Mouse (Mus musculus) bone marrow, adult 2 months (tissue): ENCODE data around the gene Ap3d1. TPM values are rescaled to one million over a fixed set of nuclear protein-coding genes. Genes with fewer than 3 reads are reported as not detected.
A peak's percentile ranks its signal among the peaks of the same experiment; 100 is the strongest.

Source experiments
- H3K27ac ChIP-seq: fragments of 200-500 bp; 2 replicates; pipeline ENCODE4 v1.5.1; 2012; ENCODE audit warnings: low read depth, mild to moderate bottlenecking, control low read depth, inconsistent platforms, low read length; ENCODE audit not compliant: control insufficient read depth, poor library complexity, insufficient read depth
- H3K4me1 ChIP-seq: fragments of 200-500 bp; 2 replicates; pipeline ENCODE4 v1.6.1; 2011; ENCODE audit warnings: low read length; ENCODE audit not compliant: control insufficient read depth, insufficient read depth
- H3K4me3 ChIP-seq: fragments of 200-500 bp; replicated peaks from 2 replicates; pipeline ENCODE3; 2011; ENCODE audit warnings: mild to moderate bottlenecking, low read depth, low read length, control low read depth; ENCODE audit not compliant: control insufficient read depth
- CTCF ChIP-seq: fragments of 200-500 bp; IDR thresholded peaks from 2 replicates; pipeline ENCODE4 v1.5.1; 2011; ENCODE audit warnings: low read length, control low read depth; ENCODE audit not compliant: control insufficient read depth, insufficient read depth
- POLR2A ChIP-seq: fragments of 200-500 bp; IDR thresholded peaks from 2 replicates; pipeline ENCODE4 v1.6.1; 2011; ENCODE audit warnings: low read depth, mild to moderate bottlenecking, control low read depth, low read length, borderline replicate concordance; ENCODE audit not compliant: control insufficient read depth
- WGBS: fragments of 180-500 bp; shearing (Covaris S2); methylation state at CpG from one replicate; pipeline ENCODE4 v1.1.7; 2018; 5-methylcytosine and 5-hydroxymethylcytosine counted together
- polyA plus RNA-seq: library from polyadenylated mRNA; stranded (reverse); fragments of >200 nt; gene quantifications from 2 replicates; pipeline ENCODE4 v1.2.4, GENCODE M21; 2011; ENCODE audit warnings: low replicate concordance; ENCODE audit not compliant: missing spikeins, insufficient read depth, insufficient read length

Gene Ap3d1
- polyA plus RNA-seq, 1 experiment = 68.0 TPM

DNA sequence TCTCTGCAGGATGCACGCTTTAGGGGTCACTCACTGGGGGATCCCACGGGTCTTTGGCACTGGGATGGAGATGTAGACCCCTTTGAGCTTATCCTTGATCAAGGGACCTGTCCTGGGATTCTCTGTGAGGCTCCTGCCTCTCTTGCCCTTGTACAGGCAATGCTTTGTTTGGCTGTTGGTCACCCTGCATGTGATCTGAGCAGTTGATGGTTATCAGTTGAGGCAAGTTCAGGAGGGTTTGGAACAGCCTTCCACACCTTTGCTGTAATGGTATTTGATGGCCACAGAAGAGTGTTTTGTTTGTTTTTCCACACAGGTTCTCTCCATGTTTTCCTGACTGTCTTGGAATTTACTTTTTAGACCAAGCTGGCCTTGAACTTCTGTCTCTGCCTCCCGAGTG, 19.8 kb upstream of the Ap3d1 start:
- no peak for TF ChIP-seq POLR2A
- TF ChIP-seq CTCF = no peak
- Histone ChIP-seq H3K4me1 (peaks cover 6% of the 10 kb centered on the region), H3K27ac (no peak overlapping the region), H3K4me3 (no peak overlapping the region)
- WGBS = 77% methylated on average over 3 of the region's 3 CpGs

DNA sequence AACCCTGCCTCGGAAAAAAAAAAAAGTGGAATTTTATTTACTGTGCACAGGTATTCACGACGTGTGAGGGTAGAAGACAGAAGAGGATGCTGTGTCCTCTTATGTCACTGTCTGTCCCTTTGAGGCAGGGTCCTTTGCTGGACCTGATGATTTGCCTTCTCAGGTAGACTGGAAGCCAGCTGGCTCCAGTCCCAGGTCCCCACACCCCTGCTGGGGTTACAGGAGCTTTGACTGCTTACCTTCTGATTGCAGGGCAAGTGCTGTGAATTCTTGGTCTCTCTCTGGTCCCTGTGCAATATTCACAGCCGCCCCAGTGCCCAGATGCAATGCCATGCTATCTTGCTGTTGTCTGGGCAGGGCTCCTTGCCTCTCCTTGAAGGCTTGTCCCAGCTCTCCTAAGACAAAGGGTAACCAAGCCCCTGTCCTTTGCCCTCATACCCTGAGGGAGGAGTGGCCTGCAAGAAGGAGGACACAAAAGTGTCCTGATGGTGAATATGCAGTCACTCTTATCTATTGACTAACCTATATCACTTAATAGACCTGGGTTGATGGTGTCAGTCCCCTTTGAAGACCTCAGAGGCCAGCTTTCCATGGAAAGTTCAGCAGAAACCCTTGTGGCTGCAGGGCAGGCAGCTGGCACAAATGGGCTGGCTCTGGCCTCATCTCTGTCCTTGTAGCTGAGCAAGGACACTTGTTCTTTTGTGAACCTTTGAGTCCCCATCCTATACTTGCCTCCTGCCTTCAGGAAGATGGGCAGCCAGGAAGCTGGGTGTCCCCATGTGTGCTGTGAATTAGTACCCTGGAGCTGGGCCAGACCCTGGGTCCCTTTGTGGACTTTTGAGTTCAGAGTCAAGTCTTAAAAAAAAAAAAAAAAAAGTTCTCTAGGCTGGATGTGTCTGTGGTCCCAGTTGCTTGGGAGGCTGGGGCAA, 18.8 kb upstream of the Ap3d1 start:
- H3K4me1 ChIP-seq = peaks cover 11% of the 10 kb centered on the region
- no peak for TF ChIP-seq CTCF
- no peak for TF ChIP-seq POLR2A
- H3K27ac ChIP-seq = no peak overlapping the region
- H3K4me3 ChIP-seq = no peak overlapping the region
- WGBS = 91% methylated on average over 4 of the region's 4 CpGs

GRCm38 (mm10) chr10:80758651-80759050, 16.6 kb upstream of the Ap3d1 start:
- TF ChIP-seq CTCF (no peak), POLR2A (no peak)
- 69% methylated on average over 7 of the region's 7 CpGs for WGBS
- H3K4me1 ChIP-seq = peaks cover 11% of the 10 kb centered on the region
- no peak overlapping the region for H3K27ac ChIP-seq
- no peak overlapping the region for H3K4me3 ChIP-seq

- 53% methylated on average over 5 of the region's 5 CpGs for WGBS
- H3K4me3 ChIP-seq = peak overlapping the region; percentile 22
- H3K4me1 ChIP-seq = peaks cover 8% of the 10 kb centered on the region
- no peak overlapping the region for H3K27ac ChIP-seq
- TF ChIP-seq POLR2A = no peak
- TF ChIP-seq CTCF = peak; percentile 70
These were observed 15.7 kb upstream of the Ap3d1 start for GRCm38 (mm10) chr10:80757717-80758116.

GRCm38 (mm10) chr10:80756967-80757366, 14.9 kb upstream of the Ap3d1 start:
- no peak overlapping the region; the same call in 1 of the 2 replicates for H3K27ac ChIP-seq
- 52% methylated on average over 4 of the region's 4 CpGs for WGBS
- no peak for TF ChIP-seq CTCF
- no peak for TF ChIP-seq POLR2A
- H3K4me3 ChIP-seq = peak overlapping the region; percentile 90
- H3K4me1 ChIP-seq = peaks cover 9% of the 10 kb centered on the region

GRCm38 (mm10) chr10:80756509-80756908, 14.4 kb upstream of the Ap3d1 start:
- Histone ChIP-seq H3K27ac (no peak overlapping the region), H3K4me1 (peaks cover 9% of the 10 kb centered on the region), H3K4me3 (peak overlapping the region; percentile 90)
- 58% methylated on average over 2 of the region's 2 CpGs for WGBS
- TF ChIP-seq POLR2A (no peak), CTCF (no peak)

- peaks cover 9% of the 10 kb centered on the region for H3K4me1 ChIP-seq
- 32% methylated on average over 3 of the region's 3 CpGs for WGBS
- TF ChIP-seq CTCF (0 out of 2 replicates have a peak, but pooled peaks have one; percentile 12), POLR2A (no peak)
- H3K27ac ChIP-seq = no peak overlapping the region
- H3K4me3 ChIP-seq = peak overlapping the region; percentile 90
These were observed 14.0 kb upstream of the Ap3d1 start for GRCm38 (mm10) chr10:80756099-80756498.

DNA sequence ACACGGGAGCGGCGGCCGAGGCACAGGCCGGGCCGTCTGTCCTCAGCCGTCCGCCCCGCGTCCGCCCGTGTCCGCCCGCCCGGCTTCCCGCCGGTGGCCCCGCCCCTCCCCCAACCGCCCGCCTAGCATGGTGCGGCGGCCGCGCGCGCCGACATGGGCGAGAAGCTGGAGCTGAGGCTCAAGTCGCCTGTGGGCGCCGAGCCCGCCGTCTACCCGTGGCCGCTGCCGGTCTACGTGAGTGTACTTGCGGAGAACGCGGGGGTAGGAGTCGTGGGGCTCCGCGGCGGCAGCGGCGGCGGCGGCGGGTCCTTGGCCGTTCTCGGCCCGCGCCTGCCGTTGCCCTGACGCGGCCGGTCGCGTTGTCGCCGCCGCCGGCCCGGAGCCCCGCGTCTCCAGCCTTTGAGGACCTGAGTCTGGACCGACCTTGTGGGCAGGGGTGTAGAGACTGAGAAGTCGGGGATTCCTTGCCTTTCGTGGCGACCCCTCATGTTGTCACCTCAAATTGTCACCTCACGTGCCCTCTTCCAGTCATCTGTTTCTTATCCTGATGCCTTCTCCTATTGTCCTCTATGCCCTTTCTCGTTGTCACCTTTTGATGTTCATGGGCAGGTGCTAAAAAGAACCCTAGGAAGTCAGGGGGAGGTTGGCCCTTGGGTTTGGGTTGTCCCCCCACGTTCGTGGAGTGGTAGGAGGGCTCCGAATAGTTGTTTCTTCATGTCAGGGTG, 13.4 kb upstream of the Ap3d1 start:
- TF ChIP-seq POLR2A (no peak), CTCF (no peak)
- peaks cover 9% of the 10 kb centered on the region for H3K4me1 ChIP-seq
- peak overlapping the region; percentile 90 for H3K4me3 ChIP-seq
- H3K27ac ChIP-seq = peak overlapping the region; percentile 78; the same call in 1 of the 2 replicates
- under 1% methylated on average over 71 of the region's 75 CpGs for WGBS
